Mouse (Mus musculus) cerebellum, adult 9-11 months (tissue): ENCODE measurements around the gene Stac2.

Source experiments
- DNase-seq: peaks from one replicate; pipeline ENCODE4 v3.0.0; 2022

Stac2 gene

GRCm38 (mm10) chr11:97995564-97996288 lies 57.5 kb downstream of the Stac2 start, which contains the start of gene Arl5c:
Arl5c (minus strand) TSS chr11:97996181.
- no peak for DNase-seq

- peak; percentile 68 for DNase-seq
Measured at GRCm38 (mm10) chr11:97994539-97995100, 58.6 kb downstream of the Stac2 start.

- peak; percentile 89 for DNase-seq
Measured at GRCm38 (mm10) chr11:97988530-97989096, 64.6 kb downstream of the Stac2 start.

GRCm38 (mm10) chr11:97987551-97988526 lies 65.4 kb downstream of the Stac2 start:
- peak; percentile 92 for DNase-seq

- no peak for DNase-seq
Measured at GRCm38 (mm10) chr11:97986738-97987465, 66.4 kb downstream of the Stac2 start.
